Mouse (Mus musculus) stomach, postnatal 0 days (tissue): ENCODE measurements around the gene Plekhm1.

ENCODE experiments used
- CTCF ChIP-seq: IDR thresholded peaks from 2 replicates; pipeline ENCODE4 v1.5.1; 2016; ENCODE audit warnings: antibody characterized with exemption, low read depth, mild to moderate bottlenecking, moderate library complexity
- EP300 ChIP-seq: optimal IDR thresholded peaks from 2 replicates; pipeline ENCODE3; 2016; ENCODE audit warnings: antibody characterized with exemption

DNA sequence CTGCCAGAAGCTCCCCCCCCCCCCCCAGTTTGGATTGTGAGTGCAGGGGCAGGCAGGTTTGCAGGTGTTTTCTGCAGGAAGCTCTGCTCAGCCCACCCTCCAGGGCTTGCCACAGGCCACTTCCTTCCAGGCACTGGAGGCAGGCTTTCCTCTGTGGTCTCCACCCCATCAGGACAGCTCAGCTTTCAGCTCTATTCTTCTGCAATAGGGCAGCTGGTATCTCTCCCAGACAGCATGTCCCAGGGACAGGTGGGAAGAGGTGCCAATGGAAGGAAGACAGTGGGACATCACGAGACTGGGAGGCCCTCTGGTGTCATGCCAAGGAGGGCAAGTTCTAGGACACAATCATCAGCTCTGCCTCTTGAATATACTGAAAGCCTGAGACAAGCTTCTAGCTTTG is 37.2 kb downstream of the Plekhm1 start:
- TF ChIP-seq CTCF: no peak
- TF ChIP-seq EP300: no peak
